Mouse (Mus musculus) stomach, postnatal 0 days (tissue): Measurements from ENCODE around the gene Rarres2. TPM values are rescaled to one million over a fixed set of nuclear protein-coding genes. Genes with fewer than 3 reads are reported as not detected.

ENCODE experiments used
- ATAC-seq: fragments of 200-750 bp; cut with Nextera tagmentation; 2 replicates; pipeline ENCODE4 v1.8.0; 2017; ENCODE audit not compliant: low FRiP score, low TSS enrichment
- DNase-seq: peaks from one replicate; pipeline ENCODE4 v3.0.0-alpha.2; 2016; ENCODE audit warnings: low spot score
- H3K27ac ChIP-seq: fragments of 300-500 bp; sonication (generic); replicated peaks from 2 replicates; pipeline ENCODE4 v1.5.1; 2014; ENCODE audit warnings: mild to moderate bottlenecking, control low read depth
- H3K27me3 ChIP-seq: fragments of 300-500 bp; sonication (generic); 2 replicates; pipeline ENCODE4 v1.6.1; 2014; ENCODE audit warnings: low read length; ENCODE audit not compliant: control insufficient read depth, insufficient read depth
- H3K36me3 ChIP-seq: fragments of 300-500 bp; sonication (generic); 2 replicates; pipeline ENCODE4 v1.6.1; 2014; ENCODE audit warnings: low read length, mixed read lengths; ENCODE audit not compliant: control insufficient read depth, insufficient read depth
- H3K4me1 ChIP-seq: fragments of 300-500 bp; sonication (generic); replicated peaks from 2 replicates; pipeline ENCODE4 v1.6.1; 2014; ENCODE audit warnings: antibody characterized with exemption; ENCODE audit not compliant: control insufficient read depth, insufficient read depth
- H3K4me2 ChIP-seq: fragments of 300-500 bp; sonication (generic); replicated peaks from 2 replicates; pipeline ENCODE4 v1.6.1; 2014; ENCODE audit warnings: low read depth, mild to moderate bottlenecking, control low read depth, moderate library complexity
- H3K4me3 ChIP-seq: fragments of 300-500 bp; sonication (generic); 2 replicates; pipeline ENCODE4 v1.5.1; 2014; ENCODE audit warnings: low read depth, low read length, control low read depth
- H3K9ac ChIP-seq: fragments of 300-500 bp; sonication (generic); 2 replicates; pipeline ENCODE4 v1.6.1; 2014; ENCODE audit warnings: mild to moderate bottlenecking, low read length, control low read depth, mixed read lengths
- H3K9me3 ChIP-seq: fragments of 300-500 bp; sonication (generic); 2 replicates; pipeline ENCODE4 v1.6.1; 2016; ENCODE audit warnings: low read length; ENCODE audit not compliant: control insufficient read depth
- CTCF ChIP-seq: IDR thresholded peaks from 2 replicates; pipeline ENCODE4 v1.5.1; 2016; ENCODE audit warnings: antibody characterized with exemption, low read depth, mild to moderate bottlenecking, moderate library complexity
- EP300 ChIP-seq: optimal IDR thresholded peaks from 2 replicates; pipeline ENCODE3; 2016; ENCODE audit warnings: antibody characterized with exemption
- WGBS: fragments of 180-500 bp; shearing (Covaris S2); extraction: QIAGEN DNeasy Blood & Tissue Kit; methylation state at CpG from one replicate; pipeline ENCODE4 v1.1.7; 2014; 5-methylcytosine and 5-hydroxymethylcytosine counted together
- polyA plus RNA-seq: library from polyadenylated mRNA; unstranded; fragments of >200 nt; fragmentation: Nextera tagmentation; extraction: Ambion mirVana; gene quantifications from 2 replicates; pipeline ENCODE4 v1.2.1, GENCODE M21; 2015

The Rarres2 gene
- polyA plus RNA-seq, 1 experiment from 2014 or later = 273 TPM

- WGBS = 85% methylated on average over 3 of the region's 3 CpGs
- Histone ChIP-seq H3K4me3 (no peak overlapping the region), H3K4me1 (peaks cover 11% of the 10 kb centered on the region; the same call in 1 of the 2 replicates), H3K36me3 (peaks cover 3% of the 10 kb centered on the region), H3K9ac (no peak overlapping the region), H3K4me2 (no peak overlapping the region), H3K27me3 (no peaks in the 10 kb centered on the region), H3K27ac (no peak overlapping the region), H3K9me3 (no peaks in the 10 kb centered on the region)
- TF ChIP-seq EP300 = no peak
- no peak for TF ChIP-seq CTCF
- DNase-seq (no peak), ATAC-seq (no peak)
Observed at GRCm38 (mm10) chr6:48591221-48591845, 18.7 kb upstream of the Rarres2 start.

DNA sequence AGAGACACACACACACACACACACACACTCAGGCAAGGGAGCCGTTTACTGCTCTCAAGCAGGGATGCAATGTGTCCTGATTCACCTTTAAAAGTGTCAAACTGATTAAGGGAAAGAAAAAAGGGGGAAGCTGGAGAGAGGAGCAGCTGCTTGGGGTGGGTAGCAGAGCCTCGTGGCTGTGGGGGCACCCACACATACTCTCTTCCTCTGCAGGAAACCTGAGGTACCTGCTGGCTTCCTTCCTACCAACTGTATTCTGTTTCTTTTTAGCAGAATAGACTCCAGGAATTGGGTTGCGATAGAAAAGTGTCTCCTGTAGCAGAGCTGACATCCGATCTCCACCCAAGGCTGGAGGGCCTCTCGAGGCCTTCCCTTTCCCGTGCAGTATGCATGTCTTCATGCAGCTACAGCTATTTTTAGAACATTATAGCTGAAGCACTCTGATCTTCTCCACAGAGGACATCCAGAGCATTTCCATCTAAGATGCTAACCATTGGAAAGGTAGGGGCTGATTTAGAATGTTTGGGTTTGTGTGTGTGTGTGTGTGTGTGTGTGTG, 16.7 kb upstream of the Rarres2 start, which contains the start of gene Gm45021:
Gm45021 (plus strand) TSS at position 417 of the 557 bp plus-strand sequence.
- H3K9ac ChIP-seq = no peak within 1 kb of the TSS
- TF ChIP-seq EP300 (no peak), CTCF (no peak)
- ATAC-seq (no peak), DNase-seq (no peak)
- H3K27ac ChIP-seq = peak within 1 kb of the TSS; percentile 82
- H3K36me3 ChIP-seq = no peaks in the 10 kb centered on the region
- H3K4me2 ChIP-seq = no peak within 1 kb of the TSS
- no peaks in the 10 kb centered on the region for H3K9me3 ChIP-seq
- H3K27me3 ChIP-seq = no peaks in the 10 kb centered on the region
- WGBS = 29% methylated on average over 6 of the region's 6 CpGs
- H3K4me3 ChIP-seq = no peak within 1 kb of the TSS
- H3K4me1 ChIP-seq = 0 out of 2 replicates have a peak, but pooled peaks cover 3% of the 10 kb centered on the region

GRCm38 (mm10) chr6:48582037-48582436, 9.4 kb upstream of the Rarres2 start:
- H3K9ac ChIP-seq = no peak overlapping the region
- no peaks in the 10 kb centered on the region for H3K9me3 ChIP-seq
- H3K4me1 ChIP-seq = peaks cover 4% of the 10 kb centered on the region; the same call in 1 of the 2 replicates
- no peak for DNase-seq
- WGBS = 75% methylated on average over 3 of the region's 3 CpGs
- H3K27me3 ChIP-seq = no peaks in the 10 kb centered on the region
- H3K4me3 ChIP-seq = no peak overlapping the region
- no peak overlapping the region for H3K4me2 ChIP-seq
- no peaks in the 10 kb centered on the region for H3K36me3 ChIP-seq
- TF ChIP-seq EP300 (no peak), CTCF (peak; percentile 88)
- no peak overlapping the region for H3K27ac ChIP-seq
- ATAC-seq = 0 out of 2 replicates have a peak, but pooled peaks have one; percentile 42

GRCm38 (mm10) chr6:48581257-48581656, 8.7 kb upstream of the Rarres2 start:
- Histone ChIP-seq H3K36me3 (no peaks in the 10 kb centered on the region), H3K4me1 (peaks cover 4% of the 10 kb centered on the region; the same call in 1 of the 2 replicates), H3K27me3 (no peaks in the 10 kb centered on the region), H3K27ac (peak overlapping the region; percentile 40; the same call in 1 of the 2 replicates), H3K9ac (no peak overlapping the region), H3K4me2 (no peak overlapping the region), H3K4me3 (no peak overlapping the region), H3K9me3 (no peaks in the 10 kb centered on the region)
- 44% methylated on average over 3 of the region's 3 CpGs for WGBS
- TF ChIP-seq EP300 = no peak
- TF ChIP-seq CTCF = no peak
- ATAC-seq = no peak
- no peak for DNase-seq

- peak overlapping the region; percentile 29; the same call in 1 of the 2 replicates for H3K4me2 ChIP-seq
- H3K36me3 ChIP-seq = no peaks in the 10 kb centered on the region
- peak overlapping the region; percentile 41 for H3K9ac ChIP-seq
- no peaks in the 10 kb centered on the region for H3K9me3 ChIP-seq
- ATAC-seq (peak; percentile 77; the same call in 1 of the 2 replicates), DNase-seq (no peak)
- TF ChIP-seq CTCF (no peak), EP300 (no peak)
- H3K4me1 ChIP-seq = peaks cover 4% of the 10 kb centered on the region; the same call in 1 of the 2 replicates
- H3K27ac ChIP-seq = peak overlapping the region; percentile 83
- H3K4me3 ChIP-seq = no peak overlapping the region
- 18% methylated on average over 5 of the region's 5 CpGs for WGBS
- H3K27me3 ChIP-seq = no peaks in the 10 kb centered on the region
Observed at GRCm38 (mm10) chr6:48579215-48579648, 6.6 kb upstream of the Rarres2 start.

DNA sequence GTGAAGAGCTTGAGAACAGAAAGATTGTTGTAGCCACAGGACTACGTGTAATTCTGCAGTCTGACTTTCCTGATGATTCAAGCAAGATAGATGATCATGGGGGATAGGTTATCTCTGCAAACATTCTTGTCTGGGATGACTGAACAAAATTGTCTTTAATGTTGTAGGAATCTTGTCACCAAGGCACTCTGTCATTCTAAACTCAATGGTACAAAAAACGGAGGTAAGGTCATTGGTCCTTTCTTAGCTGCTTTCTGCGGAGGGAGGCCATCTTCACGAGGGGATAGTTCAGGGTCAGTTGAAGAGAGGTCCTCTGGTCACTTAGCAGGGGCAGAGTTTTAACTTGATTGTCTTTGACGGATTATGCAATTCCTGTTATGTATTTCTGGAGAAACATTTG, 6.1 kb upstream of the Rarres2 start:
- no peaks in the 10 kb centered on the region for H3K27me3 ChIP-seq
- no peak overlapping the region for H3K9ac ChIP-seq
- no peak for ATAC-seq
- no peak overlapping the region for H3K4me3 ChIP-seq
- TF ChIP-seq EP300 (no peak), CTCF (no peak)
- H3K4me2 ChIP-seq = no peak overlapping the region
- no peaks in the 10 kb centered on the region for H3K36me3 ChIP-seq
- no peaks in the 10 kb centered on the region for H3K9me3 ChIP-seq
- DNase-seq = no peak
- WGBS = 23% methylated on average over 5 of the region's 5 CpGs
- H3K4me1 ChIP-seq = peaks cover 4% of the 10 kb centered on the region; the same call in 1 of the 2 replicates
- peak overlapping the region; percentile 83 for H3K27ac ChIP-seq
